Mouse (Mus musculus): Measurements from ENCODE around the gene 2410015M20Rik. TPM values are rescaled to one million over a fixed set of nuclear protein-coding genes. Genes with fewer than 3 reads are reported as not detected.
"Not testable (repeated sequence)": the region's sequence is repeated elsewhere in the genome, so short reads cannot be mapped to it uniquely, and the experiment has no call there.

2410015M20Rik gene
- polyA plus RNA-seq, 2 experiments, result 84.4 to 183 TPM

DNA sequence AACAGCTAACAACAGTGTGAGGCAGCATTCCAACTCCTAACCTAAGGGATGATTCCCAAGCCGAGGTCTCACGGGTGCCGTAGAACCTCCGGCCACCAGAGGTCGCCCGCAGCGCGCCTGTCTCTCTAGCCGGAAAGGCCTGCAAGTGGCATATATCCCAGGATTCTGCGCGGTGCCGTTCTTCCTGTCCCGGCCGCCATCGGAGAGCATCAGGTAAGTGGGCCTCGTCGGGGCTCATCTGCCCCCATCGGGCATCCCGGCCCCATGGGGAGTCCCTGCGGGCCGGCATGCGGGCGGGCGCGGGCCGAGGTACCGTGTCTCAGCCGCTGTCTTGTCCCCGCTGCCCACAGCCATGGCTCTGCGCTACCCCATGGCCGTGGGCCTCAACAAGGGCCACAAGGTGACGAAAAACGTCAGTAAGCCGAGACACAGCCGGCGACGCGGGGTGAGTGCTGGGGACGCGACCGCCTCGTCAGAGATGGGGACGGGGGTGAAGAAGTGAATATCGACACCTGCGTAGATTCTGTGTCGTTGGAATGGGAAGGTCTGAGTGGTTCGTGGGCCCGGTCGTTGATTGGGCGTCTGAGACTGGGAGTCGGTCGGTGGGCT, 3.8 kb upstream of the 2410015M20Rik start, which contains the start of gene Rpl36:
Rpl36 (plus strand) TSS at position 181 of the 609 bp plus-strand sequence.
- H3K9ac ChIP-seq (replicated peaks), result peak within 1 kb of the TSS; percentile 91
- H3K27ac ChIP-seq, result peak within 1 kb of the TSS; percentile 67
- H3K9me3 ChIP-seq (ENCODE audit: control insufficient read depth, low read length), result no peaks in the 10 kb centered on the region
- peaks cover 31% of the 10 kb centered on the region for H3K36me3 ChIP-seq (replicated peaks; ENCODE audit: control insufficient read depth, insufficient read depth, low read depth)
- H3K4me2 ChIP-seq (ENCODE audit: low read depth), result peak within 1 kb of the TSS; percentile 95
- under 1% methylated on average over 52 of the region's 52 CpGs for WGBS (ENCODE audit: insufficient replicate concordance)
- H3K4me3 ChIP-seq (ENCODE audit: insufficient read depth in 1 of 2, low read depth in 2 of 2, low read length in 2 of 2), result peak within 1 kb of the TSS; percentile 78 to 79
- ATAC-seq (ENCODE audit: insufficient read depth), result peak; percentile 44
- DNase-seq (ENCODE audit: low read depth in 3 of 3, low spot score in 3 of 3), result peak; percentile 71 to 80 (median 80)
- TF ChIP-seq CTCF (IDR thresholded peaks at IDR 0.05; ENCODE audit: low read depth) (peak; percentile 99), EP300 (IDR thresholded peaks at IDR 0.05; ENCODE audit: low read depth) (peak; percentile 42; the same call in 1 of the 2 replicates)
- H3K27me3 ChIP-seq (ENCODE audit: control insufficient read depth, insufficient read depth, low read length), result no peaks in the 10 kb centered on the region
- H3K4me1 ChIP-seq (replicated peaks; ENCODE audit: control insufficient read depth in 2 of 2, insufficient read depth in 2 of 2, low read length in 1 of 2), result peaks cover 23 to 32% of the 10 kb centered on the region in 2 experiments

DNA sequence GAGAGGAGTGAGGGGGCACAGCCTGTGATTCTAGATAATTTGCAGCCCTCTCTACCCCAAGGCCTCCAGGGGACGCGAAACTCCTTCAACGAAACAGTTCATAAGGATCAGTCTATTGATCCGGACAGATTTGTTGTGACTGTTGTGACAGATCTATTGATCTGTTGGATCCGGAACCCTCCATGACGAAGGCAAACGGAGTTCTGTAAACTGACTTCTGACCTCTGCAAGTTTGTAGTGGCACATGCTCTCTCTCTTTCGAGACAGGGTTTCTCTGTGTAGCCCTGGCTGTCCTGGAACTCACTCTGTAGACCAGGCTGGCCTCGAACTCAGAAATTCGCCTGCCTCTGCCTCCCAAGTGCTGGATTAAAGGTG, 3.0 kb upstream of the 2410015M20Rik start:
- peak overlapping the region; percentile 65 for H3K27ac ChIP-seq
- 61% methylated on average over 10 of the region's 10 CpGs for WGBS (ENCODE audit: insufficient replicate concordance)
- not testable (repeated sequence) for H3K4me3 ChIP-seq (ENCODE audit: insufficient read depth in 1 of 2, low read depth in 2 of 2, low read length in 2 of 2); H3K9me3 ChIP-seq (ENCODE audit: control insufficient read depth, low read length); ATAC-seq (ENCODE audit: insufficient read depth); H3K27me3 ChIP-seq (ENCODE audit: control insufficient read depth, insufficient read depth, low read length); DNase-seq (ENCODE audit: low read depth in 3 of 3, low spot score in 3 of 3)
- peaks cover 23 to 32% of the 10 kb centered on the region in 2 experiments for H3K4me1 ChIP-seq (replicated peaks; ENCODE audit: control insufficient read depth in 2 of 2, insufficient read depth in 2 of 2, low read length in 1 of 2)
- peak overlapping the region; percentile 56 for H3K4me2 ChIP-seq (ENCODE audit: low read depth)
- H3K36me3 ChIP-seq (replicated peaks; ENCODE audit: control insufficient read depth, insufficient read depth, low read depth), result peaks cover 25% of the 10 kb centered on the region
- H3K9ac ChIP-seq (replicated peaks), result peak overlapping the region; percentile 7; the same call in 1 of the 2 replicates

DNA sequence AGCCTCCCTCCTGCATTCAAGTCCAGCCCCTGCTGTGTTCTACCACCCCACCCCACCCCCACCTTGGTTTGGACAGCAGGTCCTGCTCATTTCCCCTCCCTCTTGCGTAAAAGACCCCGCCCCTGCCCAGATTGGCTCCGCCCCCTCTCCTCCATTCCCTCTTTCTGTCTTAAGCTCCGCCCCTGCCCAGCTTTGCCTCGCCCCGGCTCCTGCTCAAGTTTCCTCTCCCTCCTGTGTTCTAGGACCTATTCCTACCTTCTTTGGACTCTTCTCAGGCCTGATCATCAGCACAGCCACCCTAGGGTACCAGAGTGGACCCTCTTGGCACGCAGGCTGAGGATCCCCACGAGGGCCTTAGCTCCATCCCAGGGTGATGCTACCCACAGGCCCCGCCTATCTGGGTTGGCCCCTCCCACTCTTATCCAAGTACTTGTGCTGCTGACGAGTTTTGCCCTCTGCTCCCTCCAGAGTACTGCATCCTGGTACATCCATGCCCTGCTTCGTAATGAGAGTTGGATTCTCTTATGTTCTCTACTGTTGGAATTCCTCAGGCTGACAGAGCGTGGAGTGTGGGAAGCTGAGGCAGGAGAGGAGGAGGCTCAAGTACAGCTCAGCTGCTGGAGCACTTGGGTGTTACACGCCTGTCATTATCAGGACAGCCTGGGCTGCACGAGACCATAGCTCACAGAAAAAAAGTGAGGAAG, 2.4 kb upstream of the 2410015M20Rik start:
- H3K27me3 ChIP-seq (ENCODE audit: control insufficient read depth, insufficient read depth, low read length), result no peaks in the 10 kb centered on the region
- 9% methylated on average over 14 of the region's 14 CpGs for WGBS (ENCODE audit: insufficient replicate concordance)
- H3K36me3 ChIP-seq (replicated peaks; ENCODE audit: control insufficient read depth, insufficient read depth, low read depth), result peaks cover 28% of the 10 kb centered on the region
- H3K4me2 ChIP-seq (ENCODE audit: low read depth), result peak overlapping the region; percentile 56
- H3K4me3 ChIP-seq (ENCODE audit: insufficient read depth in 1 of 2, low read depth in 2 of 2, low read length in 2 of 2), result peak overlapping the region; percentile 27 to 44; a peak in 2 of 4 replicates
- ATAC-seq (ENCODE audit: insufficient read depth) (peak; percentile 41; the same call in 1 of the 2 replicates), DNase-seq (ENCODE audit: low read depth in 3 of 3, low spot score in 3 of 3) (peak; percentile 68 to 74 (median 74))
- H3K9ac ChIP-seq (replicated peaks), result peak overlapping the region; percentile 7
- no peak for TF ChIP-seq CTCF (IDR thresholded peaks at IDR 0.05; ENCODE audit: low read depth)
- TF ChIP-seq EP300 (IDR thresholded peaks at IDR 0.05; ENCODE audit: low read depth), result no peak
- no peaks in the 10 kb centered on the region for H3K9me3 ChIP-seq (ENCODE audit: control insufficient read depth, low read length)
- peak overlapping the region; percentile 65 for H3K27ac ChIP-seq
- H3K4me1 ChIP-seq (replicated peaks; ENCODE audit: control insufficient read depth in 2 of 2, insufficient read depth in 2 of 2, low read length in 1 of 2), result peaks cover 23 to 32% of the 10 kb centered on the region in 2 experiments

DNA sequence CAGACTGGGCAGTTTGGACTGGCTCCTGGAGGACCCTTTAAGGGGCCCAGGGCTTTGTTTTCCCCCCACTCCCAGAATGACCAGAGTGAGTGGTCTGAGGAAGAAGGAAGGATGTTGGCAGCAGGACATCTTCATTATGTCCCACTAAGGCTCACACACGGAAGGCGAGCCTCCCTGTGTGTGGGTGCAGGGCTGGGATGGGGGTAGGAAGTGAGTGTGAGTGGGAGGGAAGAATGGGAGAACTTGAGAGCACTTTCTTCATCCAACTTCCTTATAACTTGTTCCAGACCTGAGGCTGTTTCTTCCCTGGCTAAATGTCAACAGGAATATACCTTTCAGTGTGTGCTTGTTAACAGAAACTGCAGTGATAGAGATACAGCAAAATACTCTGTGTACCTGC, 1.8 kb upstream of the 2410015M20Rik start:
- no peaks in the 10 kb centered on the region for H3K9me3 ChIP-seq (ENCODE audit: control insufficient read depth, low read length)
- WGBS (ENCODE audit: insufficient replicate concordance), result 66% methylated on average over 2 of the region's 2 CpGs
- no peak overlapping the region; the same call in 1 of the 2 replicates for H3K27ac ChIP-seq
- ATAC-seq (ENCODE audit: insufficient read depth) (no peak), DNase-seq (ENCODE audit: low read depth in 3 of 3, low spot score in 3 of 3) (no peak)
- H3K4me3 ChIP-seq (ENCODE audit: insufficient read depth in 1 of 2, low read depth in 2 of 2, low read length in 2 of 2), result no peak overlapping the region
- H3K36me3 ChIP-seq (replicated peaks; ENCODE audit: control insufficient read depth, insufficient read depth, low read depth), result peaks cover 32% of the 10 kb centered on the region
- no peaks in the 10 kb centered on the region for H3K27me3 ChIP-seq (ENCODE audit: control insufficient read depth, insufficient read depth, low read length)
- H3K9ac ChIP-seq (replicated peaks), result no peak overlapping the region
- H3K4me2 ChIP-seq (ENCODE audit: low read depth), result no peak overlapping the region; the same call in 1 of the 2 replicates
- H3K4me1 ChIP-seq (replicated peaks; ENCODE audit: control insufficient read depth in 2 of 2, insufficient read depth in 2 of 2, low read length in 1 of 2), result peaks cover 23 to 32% of the 10 kb centered on the region in 2 experiments
- TF ChIP-seq CTCF (IDR thresholded peaks at IDR 0.05; ENCODE audit: low read depth) (no peak), EP300 (IDR thresholded peaks at IDR 0.05; ENCODE audit: low read depth) (no peak)

DNA sequence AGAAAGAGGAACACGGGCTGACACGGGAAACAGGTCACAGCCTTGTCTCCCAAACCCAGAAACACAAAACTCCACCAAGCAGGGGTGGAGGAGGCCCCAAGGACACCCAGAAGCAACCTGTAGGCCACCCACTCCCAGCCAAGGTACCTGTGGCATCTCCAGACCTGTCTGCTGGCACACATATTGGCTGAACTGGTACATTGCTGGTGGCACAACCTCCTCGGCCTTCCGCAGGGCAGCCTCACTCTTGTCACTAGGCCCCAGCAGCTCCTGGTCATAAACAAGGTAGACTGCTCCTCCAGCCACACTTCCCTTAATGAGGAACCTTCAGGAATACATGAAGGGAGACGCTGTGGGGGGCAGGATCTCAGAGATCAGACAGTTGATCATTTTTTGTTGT, 872 bp downstream of the 2410015M20Rik start:
- H3K4me2 ChIP-seq (ENCODE audit: low read depth), result peak overlapping the region; percentile 87
- H3K27me3 ChIP-seq (ENCODE audit: control insufficient read depth, insufficient read depth, low read length), result no peaks in the 10 kb centered on the region
- peak overlapping the region; percentile 81 for H3K9ac ChIP-seq (replicated peaks)
- ATAC-seq (ENCODE audit: insufficient read depth), result no peak
- no peaks in the 10 kb centered on the region for H3K9me3 ChIP-seq (ENCODE audit: control insufficient read depth, low read length)
- H3K4me3 ChIP-seq (ENCODE audit: insufficient read depth in 1 of 2, low read depth in 2 of 2, low read length in 2 of 2), result peak overlapping the region; percentile 79
- H3K27ac ChIP-seq, result peak overlapping the region; percentile 14
- DNase-seq (ENCODE audit: low read depth in 3 of 3, low spot score in 3 of 3), result no peak
- no peak for TF ChIP-seq CTCF (IDR thresholded peaks at IDR 0.05; ENCODE audit: low read depth)
- TF ChIP-seq EP300 (IDR thresholded peaks at IDR 0.05; ENCODE audit: low read depth), result no peak
- 27% methylated on average over 5 of the region's 5 CpGs for WGBS (ENCODE audit: insufficient replicate concordance)
- H3K4me1 ChIP-seq (replicated peaks; ENCODE audit: control insufficient read depth in 2 of 2, insufficient read depth in 2 of 2, low read length in 1 of 2), result peaks cover 21 to 25% of the 10 kb centered on the region in 2 experiments
- peaks cover 37% of the 10 kb centered on the region for H3K36me3 ChIP-seq (replicated peaks; ENCODE audit: control insufficient read depth, insufficient read depth, low read depth)

All from liver, embryonic 14.5 days (tissue).